Mouse (Mus musculus): ENCODE measurements around the gene H2al2a. TPM values are rescaled to one million over a fixed set of nuclear protein-coding genes. Genes with fewer than 3 reads are reported as not detected.
"Not testable (repeated sequence)": the region's sequence is repeated elsewhere in the genome, so short reads cannot be mapped to it uniquely, and the experiment has no call there.

Gene H2al2a
- polyA plus RNA-seq, 1 experiment: not detected

DNA sequence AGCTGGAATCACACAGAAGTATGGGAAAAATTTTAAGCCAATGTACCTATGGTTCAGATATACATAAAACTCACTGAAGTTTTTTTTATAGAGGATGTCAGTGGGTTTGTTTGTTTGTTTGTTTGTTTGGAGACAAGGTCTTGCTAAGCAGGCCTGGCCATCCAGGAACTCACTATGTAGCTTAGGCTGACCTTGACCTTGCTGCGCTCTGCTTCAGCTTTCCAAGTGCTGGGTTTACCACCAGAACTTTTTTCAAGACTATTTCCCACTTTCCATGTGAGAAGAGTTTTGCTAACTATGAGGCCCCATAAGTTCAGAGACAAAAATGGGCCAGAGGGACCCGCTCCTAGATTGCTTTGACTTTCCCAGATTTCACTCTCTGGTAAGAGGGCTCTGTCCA lies 23.9 kb downstream of the H2al2a start:
- Histone ChIP-seq H3K27ac (ENCODE audit: insufficient read depth, low read length) (no peak overlapping the region), H3K27me3 (ENCODE audit: control insufficient read depth, insufficient read depth, low read length) (no peaks in the 10 kb centered on the region), H3K4me1 (ENCODE audit: control insufficient read depth, insufficient read depth, low read length) (no peaks in the 10 kb centered on the region), H3K4me3 (replicated peaks; ENCODE audit: insufficient read depth, low read depth, low read length) (no peak overlapping the region)
- DNase-seq: no peak
- 97% methylated on average over 2 of the region's 2 CpGs for WGBS
- TF ChIP-seq POLR2A (IDR thresholded peaks at IDR 0.05; ENCODE audit: borderline replicate concordance, insufficient read depth, low read length) (no peak), CTCF (IDR thresholded peaks at IDR 0.05; ENCODE audit: borderline replicate concordance, insufficient read depth, low read depth, low read length) (no peak)

DNA sequence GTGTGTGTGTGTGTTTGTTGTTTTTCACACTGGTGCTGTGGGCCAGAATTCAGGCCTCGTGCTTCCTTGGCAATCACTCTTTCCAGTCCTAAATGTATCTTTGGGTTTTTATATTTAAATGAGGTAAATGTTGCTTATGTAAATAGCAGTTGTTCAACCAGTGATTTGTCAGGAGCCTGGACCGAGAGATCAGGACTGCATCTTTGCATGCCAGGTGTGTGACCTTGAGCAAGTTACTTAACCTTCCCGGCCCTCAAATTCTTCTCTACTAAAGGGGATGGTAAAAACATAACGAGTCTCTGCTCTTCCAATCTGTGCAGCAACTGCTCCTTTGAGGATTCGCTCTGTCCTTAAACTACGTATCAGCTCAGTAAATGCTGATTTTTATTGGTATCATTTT lies 25.4 kb downstream of the H2al2a start:
- no peak overlapping the region for H3K4me3 ChIP-seq (replicated peaks; ENCODE audit: insufficient read depth, low read depth, low read length)

DNA sequence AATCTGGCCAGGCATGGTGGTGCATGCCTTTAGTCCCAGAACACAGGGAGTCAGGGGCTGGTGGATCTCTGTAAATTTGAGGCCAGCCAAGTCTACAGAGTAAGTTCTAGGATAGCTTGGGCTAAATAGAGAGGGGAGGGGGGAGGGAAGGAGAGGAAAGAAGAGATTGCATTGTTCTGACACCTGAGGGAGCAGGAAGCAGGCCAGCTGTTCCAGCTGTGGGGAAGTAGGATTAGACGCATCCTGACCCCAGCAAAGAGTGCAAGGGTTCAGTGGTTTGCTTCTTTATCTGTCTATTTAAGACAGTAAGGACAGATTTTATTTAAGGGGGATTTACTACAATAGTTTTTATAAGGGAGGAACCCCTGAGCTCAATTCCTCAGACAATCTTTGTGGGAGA lies 26.1 kb downstream of the H2al2a start:
- WGBS: 88% methylated on average over 1 of the region's 1 CpGs
- no peak overlapping the region for H3K4me3 ChIP-seq (replicated peaks; ENCODE audit: insufficient read depth, low read depth, low read length)
- TF ChIP-seq CTCF (IDR thresholded peaks at IDR 0.05; ENCODE audit: borderline replicate concordance, insufficient read depth, low read depth, low read length) (no peak), POLR2A (IDR thresholded peaks at IDR 0.05; ENCODE audit: borderline replicate concordance, insufficient read depth, low read length) (no peak)

More for the DNA sequence above, 25.4 kb downstream of the H2al2a start:
- no peak for DNase-seq
- TF ChIP-seq POLR2A (IDR thresholded peaks at IDR 0.05; ENCODE audit: borderline replicate concordance, insufficient read depth, low read length) (no peak), CTCF (IDR thresholded peaks at IDR 0.05; ENCODE audit: borderline replicate concordance, insufficient read depth, low read depth, low read length) (no peak)
- Histone ChIP-seq H3K4me1 (ENCODE audit: control insufficient read depth, insufficient read depth, low read length) (no peaks in the 10 kb centered on the region), H3K27me3 (ENCODE audit: control insufficient read depth, insufficient read depth, low read length) (no peaks in the 10 kb centered on the region), H3K27ac (ENCODE audit: insufficient read depth, low read length) (no peak overlapping the region)
- 86% methylated on average over 6 of the region's 6 CpGs for WGBS

DNA sequence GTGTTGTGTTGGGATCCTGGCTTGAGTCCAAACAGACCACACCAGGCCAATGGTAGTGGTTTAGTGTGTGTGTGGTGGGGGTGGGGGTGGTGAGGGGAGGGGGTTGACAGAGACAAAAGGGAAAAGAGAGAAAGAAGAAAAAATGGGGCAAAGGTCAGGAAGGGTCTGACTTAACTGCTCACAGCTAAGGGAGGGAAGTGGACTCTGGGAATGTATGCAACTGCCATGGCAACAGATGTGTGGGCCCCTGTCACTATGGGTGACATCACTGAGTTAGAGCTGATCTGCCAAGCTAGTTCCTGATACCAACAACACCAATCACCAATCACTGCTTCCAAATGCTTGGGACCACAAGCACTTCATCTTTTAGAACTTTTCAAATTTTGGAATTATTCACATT lies 26.6 kb downstream of the H2al2a start:
- Histone ChIP-seq H3K4me3 (replicated peaks; ENCODE audit: insufficient read depth, low read depth, low read length) (no peak overlapping the region), H3K27ac (ENCODE audit: insufficient read depth, low read length) (no peak overlapping the region), H3K27me3 (ENCODE audit: control insufficient read depth, insufficient read depth, low read length) (no peaks in the 10 kb centered on the region), H3K4me1 (ENCODE audit: control insufficient read depth, insufficient read depth, low read length) (no peaks in the 10 kb centered on the region)
- no peak for DNase-seq
- TF ChIP-seq CTCF (IDR thresholded peaks at IDR 0.05; ENCODE audit: borderline replicate concordance, insufficient read depth, low read depth, low read length) (no peak), POLR2A (IDR thresholded peaks at IDR 0.05; ENCODE audit: borderline replicate concordance, insufficient read depth, low read length) (no peak)

More for the DNA sequence above, 26.1 kb downstream of the H2al2a start:
- Histone ChIP-seq H3K27ac (ENCODE audit: insufficient read depth, low read length) (no peak overlapping the region), H3K27me3 (ENCODE audit: control insufficient read depth, insufficient read depth, low read length) (no peaks in the 10 kb centered on the region), H3K4me1 (ENCODE audit: control insufficient read depth, insufficient read depth, low read length) (no peaks in the 10 kb centered on the region)
- no peak for DNase-seq

DNA sequence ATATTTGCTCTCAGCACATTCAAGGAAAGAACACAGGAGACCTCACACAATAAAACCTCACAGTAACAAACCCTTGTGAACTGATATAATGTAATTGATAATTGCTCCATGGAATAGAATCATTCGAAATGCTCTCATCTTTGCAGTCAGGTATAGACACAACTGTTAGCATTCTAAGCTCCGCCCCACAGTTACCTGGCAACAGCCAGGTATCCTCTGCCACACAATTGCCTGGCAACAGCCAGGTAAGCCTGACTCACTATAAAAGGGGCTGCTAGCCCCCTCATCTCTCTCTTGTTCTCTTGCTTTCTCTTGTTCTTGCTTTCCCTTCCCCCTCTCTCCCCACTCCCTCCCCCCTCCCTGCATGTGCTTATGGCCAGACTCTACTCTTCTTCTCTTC lies 28.2 kb downstream of the H2al2a start:
- H3K4me3 ChIP-seq (replicated peaks; ENCODE audit: insufficient read depth, low read depth, low read length): no peak overlapping the region
- DNase-seq: no peak
- WGBS: 83% methylated on average over 2 of the region's 2 CpGs
- no peak overlapping the region for H3K27ac ChIP-seq (ENCODE audit: insufficient read depth, low read length)
- H3K27me3 ChIP-seq (ENCODE audit: control insufficient read depth, insufficient read depth, low read length): no peaks in the 10 kb centered on the region
- TF ChIP-seq CTCF (IDR thresholded peaks at IDR 0.05; ENCODE audit: borderline replicate concordance, insufficient read depth, low read depth, low read length) (no peak), POLR2A (IDR thresholded peaks at IDR 0.05; ENCODE audit: borderline replicate concordance, insufficient read depth, low read length) (no peak)
- no peaks in the 10 kb centered on the region for H3K4me1 ChIP-seq (ENCODE audit: control insufficient read depth, insufficient read depth, low read length)

DNA sequence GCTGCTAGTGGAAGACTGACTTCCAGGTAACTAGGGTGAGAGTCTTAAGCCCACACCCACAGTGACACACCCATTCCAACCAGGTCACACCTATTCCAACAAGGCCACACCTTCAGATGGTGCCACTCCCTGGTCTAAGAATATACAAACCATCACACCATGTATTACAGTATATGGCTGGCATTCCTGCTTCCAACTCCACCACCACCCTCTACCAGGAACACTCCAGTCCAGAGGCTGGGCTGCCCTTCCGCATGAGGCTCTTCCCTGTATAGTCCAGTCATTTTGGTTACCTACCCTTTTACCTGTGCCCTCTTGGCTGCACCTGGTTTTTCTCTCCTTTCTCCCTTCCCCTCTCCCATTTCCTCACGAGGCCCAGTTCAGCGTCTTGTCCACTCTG lies 28.7 kb downstream of the H2al2a start:
- DNase-seq; H3K4me3 ChIP-seq (replicated peaks; ENCODE audit: insufficient read depth, low read depth, low read length); H3K4me1 ChIP-seq (ENCODE audit: control insufficient read depth, insufficient read depth, low read length); H3K27me3 ChIP-seq (ENCODE audit: control insufficient read depth, insufficient read depth, low read length); H3K27ac ChIP-seq (ENCODE audit: insufficient read depth, low read length): not testable (repeated sequence)
- 83% methylated on average over 3 of the region's 3 CpGs for WGBS

DNA sequence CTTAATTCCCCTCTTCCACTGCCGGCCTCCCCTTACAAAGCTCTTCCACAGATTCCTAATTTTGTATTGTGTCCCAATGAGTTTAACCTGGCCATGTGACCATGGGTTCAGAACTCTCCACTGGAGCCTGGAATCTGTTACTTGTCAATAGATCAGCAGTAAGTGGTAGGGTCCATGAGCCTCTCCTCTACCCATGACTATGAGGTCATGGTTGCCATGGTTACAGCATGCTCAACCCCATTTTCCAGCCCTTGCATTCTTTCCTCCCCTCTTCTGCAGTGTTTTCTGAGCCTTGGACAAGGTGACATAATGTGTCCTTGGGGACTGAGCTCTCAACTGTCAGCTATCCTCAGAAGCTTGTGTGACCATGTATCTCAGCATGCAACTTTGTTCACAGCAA lies 37.3 kb downstream of the H2al2a start:
- Histone ChIP-seq H3K4me3 (replicated peaks; ENCODE audit: insufficient read depth, low read depth, low read length) (no peak overlapping the region), H3K4me1 (ENCODE audit: control insufficient read depth, insufficient read depth, low read length) (no peaks in the 10 kb centered on the region), H3K27me3 (ENCODE audit: control insufficient read depth, insufficient read depth, low read length) (no peaks in the 10 kb centered on the region), H3K27ac (ENCODE audit: insufficient read depth, low read length) (no peak overlapping the region)
- 78% methylated on average over 1 of the region's 1 CpGs for WGBS
- DNase-seq: no peak
- TF ChIP-seq CTCF (IDR thresholded peaks at IDR 0.05; ENCODE audit: borderline replicate concordance, insufficient read depth, low read depth, low read length) (no peak), POLR2A (IDR thresholded peaks at IDR 0.05; ENCODE audit: borderline replicate concordance, insufficient read depth, low read length) (no peak)

DNA sequence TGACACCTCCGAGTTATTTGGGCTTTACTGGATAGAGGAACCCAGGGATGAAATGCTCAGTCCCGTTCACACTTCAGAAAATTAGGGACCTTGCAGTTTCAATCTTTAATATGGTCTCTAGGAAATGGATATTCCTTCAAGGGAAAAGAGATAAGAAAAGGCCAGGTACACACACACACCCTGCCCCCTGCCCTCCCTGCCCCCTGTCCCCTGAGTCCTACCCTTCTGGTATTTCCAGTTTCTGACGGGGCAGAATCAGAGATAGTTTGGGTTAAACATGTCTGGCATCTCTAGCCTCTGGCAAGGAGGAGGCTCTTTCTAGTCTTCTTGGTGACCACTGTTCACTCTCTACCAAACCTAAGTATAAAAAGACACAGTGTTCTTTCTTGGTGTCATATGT lies 49.9 kb downstream of the H2al2a start:
- no peak for DNase-seq
- H3K4me3 ChIP-seq (replicated peaks; ENCODE audit: insufficient read depth, low read depth, low read length): no peak overlapping the region
- no peak for TF ChIP-seq CTCF (IDR thresholded peaks at IDR 0.05; ENCODE audit: borderline replicate concordance, insufficient read depth, low read depth, low read length)
- TF ChIP-seq POLR2A (IDR thresholded peaks at IDR 0.05; ENCODE audit: borderline replicate concordance, insufficient read depth, low read length): no peak
- 77% methylated on average over 3 of the region's 3 CpGs for WGBS
- H3K4me1 ChIP-seq (ENCODE audit: control insufficient read depth, insufficient read depth, low read length): no peaks in the 10 kb centered on the region
- H3K27me3 ChIP-seq (ENCODE audit: control insufficient read depth, insufficient read depth, low read length): no peaks in the 10 kb centered on the region
- H3K27ac ChIP-seq (ENCODE audit: insufficient read depth, low read length): no peak overlapping the region

Other genes starting within 250 kb of the H2al2a start
- 2.6 and 3.0 TPM in 2 replicates for gene A930004D18Rik, start 40.8 kb upstream of the H2al2a start, polyA plus RNA-seq (2012; rRNA removed)
- 4.8 and 5.7 TPM in 2 replicates for gene Skida1, start 52.1 kb upstream of the H2al2a start, polyA plus RNA-seq (2012; rRNA removed)
- 45.6 and 46.7 TPM in 2 replicates for gene Mllt10, start 58.3 kb upstream of the H2al2a start, polyA plus RNA-seq (2012; rRNA removed)